Mouse (Mus musculus): Measurements from ENCODE around the gene Kirrel3. TPM values are rescaled to one million over a fixed set of nuclear protein-coding genes. Genes with fewer than 3 reads are reported as not detected.

Gene Kirrel3
- polyA plus RNA-seq, 1 experiment from 2014 or later: 4.0 TPM

- ATAC-seq (ENCODE audit: low FRiP score, low TSS enrichment): no peak
- Histone ChIP-seq H3K4me2 (replicated peaks; ENCODE audit: low read depth, low read length) (no peak overlapping the region), H3K27ac (ENCODE audit: low read depth, low read length) (no peak overlapping the region), H3K9ac (ENCODE audit: low read depth, low read length) (no peak overlapping the region), H3K4me1 (ENCODE audit: control insufficient read depth, insufficient read depth, low read length) (no peaks in the 10 kb centered on the region), H3K36me3 (ENCODE audit: control insufficient read depth, insufficient read depth, low read length) (no peaks in the 10 kb centered on the region), H3K9me3 (ENCODE audit: control insufficient read depth, low read length) (no peaks in the 10 kb centered on the region), H3K27me3 (ENCODE audit: control insufficient read depth, insufficient read depth, low read length) (no peaks in the 10 kb centered on the region), H3K4me3 (ENCODE audit: low read length) (no peak overlapping the region)
- WGBS: 32% methylated on average over 10 of the region's 10 CpGs
Measured at GRCm38 (mm10) chr9:34837700-34838462, 352.2 kb downstream of the Kirrel3 start.

GRCm38 (mm10) chr9:34843275-34843965, 357.7 kb downstream of the Kirrel3 start:
- no peak overlapping the region for H3K4me3 ChIP-seq (ENCODE audit: low read length)
- no peaks in the 10 kb centered on the region for H3K36me3 ChIP-seq (ENCODE audit: control insufficient read depth, insufficient read depth, low read length)
- 82% methylated on average over 10 of the region's 10 CpGs for WGBS
- no peak overlapping the region for H3K4me2 ChIP-seq (replicated peaks; ENCODE audit: low read depth, low read length)
- no peaks in the 10 kb centered on the region for H3K9me3 ChIP-seq (ENCODE audit: control insufficient read depth, low read length)
- no peaks in the 10 kb centered on the region for H3K4me1 ChIP-seq (ENCODE audit: control insufficient read depth, insufficient read depth, low read length)
- H3K27ac ChIP-seq (ENCODE audit: low read depth, low read length): no peak overlapping the region
- no peak overlapping the region for H3K9ac ChIP-seq (ENCODE audit: low read depth, low read length)
- H3K27me3 ChIP-seq (ENCODE audit: control insufficient read depth, insufficient read depth, low read length): no peaks in the 10 kb centered on the region
- ATAC-seq (ENCODE audit: low FRiP score, low TSS enrichment): no peak

GRCm38 (mm10) chr9:34846440-34846839, 360.7 kb downstream of the Kirrel3 start:
- Histone ChIP-seq H3K36me3 (ENCODE audit: control insufficient read depth, insufficient read depth, low read length) (no peaks in the 10 kb centered on the region), H3K4me3 (ENCODE audit: low read length) (no peak overlapping the region), H3K4me1 (ENCODE audit: control insufficient read depth, insufficient read depth, low read length) (no peaks in the 10 kb centered on the region), H3K9me3 (ENCODE audit: control insufficient read depth, low read length) (no peaks in the 10 kb centered on the region), H3K4me2 (replicated peaks; ENCODE audit: low read depth, low read length) (no peak overlapping the region), H3K9ac (ENCODE audit: low read depth, low read length) (no peak overlapping the region), H3K27ac (ENCODE audit: low read depth, low read length) (no peak overlapping the region), H3K27me3 (ENCODE audit: control insufficient read depth, insufficient read depth, low read length) (no peaks in the 10 kb centered on the region)
- no peak for ATAC-seq (ENCODE audit: low FRiP score, low TSS enrichment)
- 63% methylated on average over 1 of the region's 1 CpGs for WGBS

GRCm38 (mm10) chr9:34847664-34848063, 362.0 kb downstream of the Kirrel3 start:
- Histone ChIP-seq H3K9ac (ENCODE audit: low read depth, low read length) (no peak overlapping the region), H3K9me3 (ENCODE audit: control insufficient read depth, low read length) (no peaks in the 10 kb centered on the region), H3K4me3 (ENCODE audit: low read length) (no peak overlapping the region), H3K4me1 (ENCODE audit: control insufficient read depth, insufficient read depth, low read length) (no peaks in the 10 kb centered on the region), H3K27ac (ENCODE audit: low read depth, low read length) (no peak overlapping the region), H3K36me3 (ENCODE audit: control insufficient read depth, insufficient read depth, low read length) (no peaks in the 10 kb centered on the region), H3K27me3 (ENCODE audit: control insufficient read depth, insufficient read depth, low read length) (no peaks in the 10 kb centered on the region), H3K4me2 (replicated peaks; ENCODE audit: low read depth, low read length) (no peak overlapping the region)
- WGBS: 42% methylated on average over 5 of the region's 5 CpGs
- no peak for ATAC-seq (ENCODE audit: low FRiP score, low TSS enrichment)

GRCm38 (mm10) chr9:34851136-34851535, 365.4 kb downstream of the Kirrel3 start:
- Histone ChIP-seq H3K27me3 (ENCODE audit: control insufficient read depth, insufficient read depth, low read length) (no peaks in the 10 kb centered on the region), H3K4me2 (replicated peaks; ENCODE audit: low read depth, low read length) (no peak overlapping the region), H3K4me3 (ENCODE audit: low read length) (no peak overlapping the region), H3K27ac (ENCODE audit: low read depth, low read length) (no peak overlapping the region), H3K9me3 (ENCODE audit: control insufficient read depth, low read length) (no peaks in the 10 kb centered on the region), H3K4me1 (ENCODE audit: control insufficient read depth, insufficient read depth, low read length) (no peaks in the 10 kb centered on the region), H3K9ac (ENCODE audit: low read depth, low read length) (no peak overlapping the region), H3K36me3 (ENCODE audit: control insufficient read depth, insufficient read depth, low read length) (no peaks in the 10 kb centered on the region)
- ATAC-seq (ENCODE audit: low FRiP score, low TSS enrichment): no peak
- 81% methylated on average over 4 of the region's 4 CpGs for WGBS

GRCm38 (mm10) chr9:34857575-34857974, 371.9 kb downstream of the Kirrel3 start:
- H3K4me3 ChIP-seq (ENCODE audit: low read length): no peak overlapping the region
- 68% methylated on average over 9 of the region's 9 CpGs for WGBS
- no peak for ATAC-seq (ENCODE audit: low FRiP score, low TSS enrichment)
- H3K4me2 ChIP-seq (replicated peaks; ENCODE audit: low read depth, low read length): no peak overlapping the region
- no peaks in the 10 kb centered on the region for H3K27me3 ChIP-seq (ENCODE audit: control insufficient read depth, insufficient read depth, low read length)
- H3K36me3 ChIP-seq (ENCODE audit: control insufficient read depth, insufficient read depth, low read length): no peaks in the 10 kb centered on the region
- H3K27ac ChIP-seq (ENCODE audit: low read depth, low read length): no peak overlapping the region
- H3K4me1 ChIP-seq (ENCODE audit: control insufficient read depth, insufficient read depth, low read length): no peaks in the 10 kb centered on the region
- no peaks in the 10 kb centered on the region for H3K9me3 ChIP-seq (ENCODE audit: control insufficient read depth, low read length)
- no peak overlapping the region for H3K9ac ChIP-seq (ENCODE audit: low read depth, low read length)

DNA sequence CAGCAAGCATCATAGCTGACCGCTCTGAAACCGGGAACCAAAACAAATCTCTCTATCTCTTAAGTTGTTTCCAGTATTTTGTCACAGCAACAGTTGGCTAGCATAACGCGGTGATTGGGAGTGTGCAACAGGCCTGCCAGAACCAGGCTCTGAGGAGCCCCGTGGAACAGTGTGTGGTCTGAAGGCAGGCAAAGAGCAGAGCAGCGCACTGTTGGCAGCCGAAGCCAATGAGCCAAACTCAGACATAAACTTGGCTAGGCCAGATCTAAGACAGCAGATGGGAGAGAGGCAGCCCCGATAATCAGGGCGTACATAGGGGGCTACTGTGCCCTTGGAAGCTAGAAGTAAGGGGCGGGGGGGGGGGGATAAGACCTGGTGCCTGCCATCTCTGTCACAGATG, 372.4 kb downstream of the Kirrel3 start:
- Histone ChIP-seq H3K4me2 (replicated peaks; ENCODE audit: low read depth, low read length) (no peak overlapping the region), H3K9me3 (ENCODE audit: control insufficient read depth, low read length) (no peaks in the 10 kb centered on the region), H3K36me3 (ENCODE audit: control insufficient read depth, insufficient read depth, low read length) (no peaks in the 10 kb centered on the region), H3K27ac (ENCODE audit: low read depth, low read length) (no peak overlapping the region), H3K27me3 (ENCODE audit: control insufficient read depth, insufficient read depth, low read length) (no peaks in the 10 kb centered on the region), H3K4me1 (ENCODE audit: control insufficient read depth, insufficient read depth, low read length) (no peaks in the 10 kb centered on the region), H3K9ac (ENCODE audit: low read depth, low read length) (no peak overlapping the region), H3K4me3 (ENCODE audit: low read length) (no peak overlapping the region)
- ATAC-seq (ENCODE audit: low FRiP score, low TSS enrichment): no peak
- WGBS: 94% methylated on average over 10 of the region's 10 CpGs

- Histone ChIP-seq H3K27ac (ENCODE audit: low read depth, low read length) (no peak overlapping the region), H3K4me2 (replicated peaks; ENCODE audit: low read depth, low read length) (no peak overlapping the region), H3K4me1 (ENCODE audit: control insufficient read depth, insufficient read depth, low read length) (no peaks in the 10 kb centered on the region), H3K9ac (ENCODE audit: low read depth, low read length) (no peak overlapping the region), H3K36me3 (ENCODE audit: control insufficient read depth, insufficient read depth, low read length) (no peaks in the 10 kb centered on the region), H3K9me3 (ENCODE audit: control insufficient read depth, low read length) (no peaks in the 10 kb centered on the region), H3K27me3 (ENCODE audit: control insufficient read depth, insufficient read depth, low read length) (no peaks in the 10 kb centered on the region), H3K4me3 (ENCODE audit: low read length) (no peak overlapping the region)
- ATAC-seq (ENCODE audit: low FRiP score, low TSS enrichment): no peak
- WGBS: 31% methylated on average over 4 of the region's 4 CpGs
Measured at GRCm38 (mm10) chr9:34860934-34861333, 375.2 kb downstream of the Kirrel3 start.

GRCm38 (mm10) chr9:34861775-34862174, 376.1 kb downstream of the Kirrel3 start:
- Histone ChIP-seq H3K9me3 (ENCODE audit: control insufficient read depth, low read length) (no peaks in the 10 kb centered on the region), H3K4me3 (ENCODE audit: low read length) (no peak overlapping the region), H3K9ac (ENCODE audit: low read depth, low read length) (no peak overlapping the region), H3K36me3 (ENCODE audit: control insufficient read depth, insufficient read depth, low read length) (no peaks in the 10 kb centered on the region), H3K27ac (ENCODE audit: low read depth, low read length) (no peak overlapping the region), H3K4me1 (ENCODE audit: control insufficient read depth, insufficient read depth, low read length) (no peaks in the 10 kb centered on the region), H3K27me3 (ENCODE audit: control insufficient read depth, insufficient read depth, low read length) (no peaks in the 10 kb centered on the region), H3K4me2 (replicated peaks; ENCODE audit: low read depth, low read length) (no peak overlapping the region)
- WGBS: 55% methylated on average over 2 of the region's 2 CpGs
- peak; percentile 69; the same call in 1 of the 2 replicates for ATAC-seq (ENCODE audit: low FRiP score, low TSS enrichment)
